Mouse (Mus musculus) liver, postnatal 0 days (tissue): ENCODE data around the gene 4933407L21Rik.

Experiments used
- CTCF ChIP-seq: sonication (generic); IDR thresholded peaks from 2 replicates; pipeline ENCODE4 v1.5.1; 2016; ENCODE audit warnings: antibody characterized with exemption, low read depth
- EP300 ChIP-seq: IDR thresholded peaks from 2 replicates; pipeline ENCODE4 v1.6.1; 2016; ENCODE audit warnings: antibody characterized with exemption, low read depth, mild to moderate bottlenecking

GRCm38 (mm10) chr1:85957290-85957689 is 29.0 kb downstream of the 4933407L21Rik start:
- TF ChIP-seq EP300 (no peak), CTCF (no peak)
